ENCODE assay signal across 11 mouse cellular contexts in genomic region chr4:102769070-102769469, GRCm38 (mm10).
"Had no signal": no experiment of that assay in that cellular context is flagged by ENCODE, and none has a peak within 500 bp of the region (broad histone marks: within the 10 kb centered on the region; RNA-seq: fewer than 3 reads in every experiment).

No protein-coding gene starts in this region.

- DNase-seq: lung, adult 18-20 months; lung, embryonic 14.5 days; lung, postnatal 10 days; lung, postnatal 4 days; midbrain, embryonic 14.5 days; retina, postnatal 1 day; spleen, adult 18-20 months; thymus, adult 18-20 months; thymus, postnatal 14 days; thymus, postnatal 36 days had no signal

- ATAC-seq: midbrain, embryonic 16.5 days had no signal
